Mouse (Mus musculus): ENCODE measurements around the gene Pth1r. TPM values are rescaled to one million over a fixed set of nuclear protein-coding genes. Genes with fewer than 3 reads are reported as not detected.
A peak's percentile ranks its signal among the peaks of the same experiment; 100 is the strongest.

Pth1r gene
- polyA plus RNA-seq, 1 experiment from 2014 or later = 40.9 TPM

DNA sequence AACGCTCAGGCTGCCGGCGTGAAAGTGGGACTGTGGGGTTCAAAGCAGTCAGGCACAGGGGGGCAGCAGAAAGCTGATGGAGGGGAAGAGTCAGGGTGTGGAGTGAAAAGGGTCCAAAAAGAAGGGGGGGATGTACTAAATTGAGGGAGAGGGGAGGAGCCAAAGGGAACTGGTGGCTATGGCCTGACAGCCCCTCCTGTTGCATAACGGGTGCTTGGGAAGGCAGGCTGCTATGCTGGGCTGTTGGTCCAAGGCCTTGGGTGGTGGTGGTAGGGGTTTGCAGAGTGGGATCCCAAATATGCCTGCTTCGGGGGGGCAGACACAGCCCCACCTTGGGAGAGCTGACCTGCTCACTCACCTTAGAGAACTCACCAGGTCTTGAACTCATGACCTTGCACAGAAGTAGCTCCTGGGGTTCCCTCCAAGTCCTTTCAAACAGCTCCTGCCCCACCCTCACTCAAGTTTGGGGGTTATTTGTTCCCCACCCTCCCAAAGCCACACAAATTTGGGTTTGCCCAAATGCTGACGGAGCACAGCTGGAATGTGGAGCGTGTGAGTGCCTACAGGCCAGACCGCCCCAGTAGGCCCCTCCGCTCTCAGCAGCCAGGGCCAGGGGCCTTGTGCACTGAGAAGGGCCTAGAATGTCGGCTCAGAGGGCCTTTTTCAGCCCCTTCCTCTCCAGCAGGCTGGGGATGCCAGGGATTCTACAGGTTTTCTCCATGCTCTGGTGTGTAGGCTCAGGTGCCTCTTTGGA is 28.5 kb upstream of the Pth1r start:
- H3K36me3 ChIP-seq (ENCODE audit: control insufficient read depth, insufficient read depth, low read length) = no peaks in the 10 kb centered on the region
- H3K9ac ChIP-seq (ENCODE audit: low read depth, low read length) = no peak overlapping the region
- H3K4me1 ChIP-seq (ENCODE audit: control insufficient read depth, insufficient read depth, low read length) = 0 out of 2 replicates have a peak, but pooled peaks cover under 1% of the 10 kb centered on the region
- H3K27me3 ChIP-seq (ENCODE audit: control insufficient read depth, insufficient read depth, low read length) = no peaks in the 10 kb centered on the region
- no peaks in the 10 kb centered on the region for H3K9me3 ChIP-seq (ENCODE audit: control insufficient read depth, low read length)
- WGBS = 79% methylated on average over 10 of the region's 10 CpGs
- no peak overlapping the region for H3K4me2 ChIP-seq (replicated peaks; ENCODE audit: low read depth, low read length)
- peak overlapping the region; percentile 62; the same call in 1 of the 2 replicates for H3K27ac ChIP-seq (ENCODE audit: low read depth, low read length)
- H3K4me3 ChIP-seq (ENCODE audit: low read length) = no peak overlapping the region
- ATAC-seq (ENCODE audit: low FRiP score, low TSS enrichment) = no peak

DNA sequence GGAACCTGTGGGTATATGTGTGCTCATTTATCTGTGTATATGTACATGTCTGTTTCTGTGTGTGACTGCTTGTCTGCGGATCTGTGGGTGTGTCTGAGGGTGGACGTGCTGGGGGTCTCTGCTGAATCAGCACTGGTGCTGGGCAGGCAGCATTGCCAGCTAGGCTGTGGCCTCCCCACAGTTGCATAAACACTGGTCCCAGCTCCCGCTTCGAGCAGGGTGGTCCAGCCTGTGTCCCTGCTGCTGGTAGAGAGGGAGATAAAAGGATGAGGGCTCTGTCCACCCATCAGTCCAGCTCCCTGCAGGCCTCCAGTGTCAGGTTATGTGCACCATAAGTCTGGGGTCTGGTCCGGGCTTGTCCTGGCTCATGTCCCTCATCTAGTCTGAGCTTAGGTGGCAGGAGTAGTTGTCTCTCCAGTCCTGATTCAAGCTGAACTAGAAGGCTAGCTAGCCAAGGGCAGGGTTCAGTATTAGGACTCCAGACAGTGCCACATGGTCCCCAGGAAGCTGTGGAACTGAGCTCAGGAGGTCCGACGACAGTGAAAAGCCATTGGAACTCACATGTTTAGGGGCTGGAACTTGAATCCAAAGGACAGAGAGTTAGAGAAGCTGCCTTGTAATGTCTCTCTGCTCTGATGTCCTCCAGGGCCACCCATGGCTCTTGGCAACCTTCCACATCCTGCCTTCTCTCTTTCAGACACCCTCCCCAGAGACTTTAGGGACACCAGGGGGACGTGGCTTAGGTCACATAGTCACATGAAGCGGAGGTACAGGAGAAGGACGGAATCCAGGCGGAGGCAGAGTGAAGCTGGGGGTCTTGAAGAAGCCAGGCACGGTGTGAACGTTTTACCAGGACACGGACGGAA is 27.7 kb upstream of the Pth1r start:
- Histone ChIP-seq H3K36me3 (ENCODE audit: control insufficient read depth, insufficient read depth, low read length) (no peaks in the 10 kb centered on the region), H3K9ac (ENCODE audit: low read depth, low read length) (no peak overlapping the region), H3K27ac (ENCODE audit: low read depth, low read length) (peak overlapping the region; percentile 62; the same call in 1 of the 2 replicates), H3K27me3 (ENCODE audit: control insufficient read depth, insufficient read depth, low read length) (no peaks in the 10 kb centered on the region), H3K4me3 (ENCODE audit: low read length) (no peak overlapping the region), H3K4me2 (replicated peaks; ENCODE audit: low read depth, low read length) (no peak overlapping the region), H3K4me1 (ENCODE audit: control insufficient read depth, insufficient read depth, low read length) (no peaks in the 10 kb centered on the region), H3K9me3 (ENCODE audit: control insufficient read depth, low read length) (no peaks in the 10 kb centered on the region)
- no peak for ATAC-seq (ENCODE audit: low FRiP score, low TSS enrichment)
- WGBS = 70% methylated on average over 15 of the region's 15 CpGs

DNA sequence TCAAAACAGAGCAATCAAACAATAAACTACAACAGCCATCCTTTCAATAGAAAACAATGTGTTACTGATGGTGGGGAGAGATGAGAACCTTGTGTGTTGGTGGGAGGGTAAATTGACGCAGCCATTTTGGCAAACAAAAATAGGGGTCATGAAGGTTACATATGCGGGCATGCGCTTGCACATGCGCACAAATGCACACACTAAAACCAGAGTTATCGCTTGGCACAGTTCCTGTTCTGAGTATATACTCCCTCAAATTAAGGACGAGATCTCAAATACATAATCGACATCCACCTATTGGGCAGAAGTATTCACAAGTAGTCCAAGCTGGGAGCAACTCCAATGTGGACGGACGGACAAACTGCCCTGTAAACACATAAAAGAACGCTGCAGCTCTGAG is 25.4 kb upstream of the Pth1r start:
- Histone ChIP-seq H3K27ac (ENCODE audit: low read depth, low read length) (no peak overlapping the region), H3K4me1 (ENCODE audit: control insufficient read depth, insufficient read depth, low read length) (no peaks in the 10 kb centered on the region), H3K27me3 (ENCODE audit: control insufficient read depth, insufficient read depth, low read length) (no peaks in the 10 kb centered on the region), H3K9me3 (ENCODE audit: control insufficient read depth, low read length) (no peaks in the 10 kb centered on the region), H3K9ac (ENCODE audit: low read depth, low read length) (no peak overlapping the region), H3K4me3 (ENCODE audit: low read length) (no peak overlapping the region), H3K4me2 (replicated peaks; ENCODE audit: low read depth, low read length) (no peak overlapping the region), H3K36me3 (ENCODE audit: control insufficient read depth, insufficient read depth, low read length) (no peaks in the 10 kb centered on the region)
- WGBS = 93% methylated on average over 10 of the region's 10 CpGs
- no peak for ATAC-seq (ENCODE audit: low FRiP score, low TSS enrichment)

DNA sequence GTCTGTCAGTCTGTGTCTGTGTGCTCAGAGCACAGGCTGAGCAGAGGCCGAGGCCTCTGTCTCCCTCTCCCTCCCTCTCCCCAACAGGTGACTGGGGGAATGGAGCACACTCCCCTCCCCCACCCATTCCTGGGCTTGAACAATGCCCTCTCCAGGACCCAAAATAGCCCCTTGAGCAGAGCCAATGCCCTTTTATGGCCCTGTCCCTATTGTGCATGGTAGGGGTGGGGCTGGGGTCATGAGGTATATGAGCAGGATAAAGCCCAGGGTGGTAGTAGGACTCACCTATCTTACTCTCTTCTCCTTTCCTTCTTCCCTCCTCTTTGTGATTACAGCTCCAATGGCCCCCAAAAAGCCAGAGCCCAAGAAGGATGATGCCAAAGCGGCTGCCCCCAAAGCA is 16.5 kb upstream of the Pth1r start:
- no peaks in the 10 kb centered on the region for H3K36me3 ChIP-seq (ENCODE audit: control insufficient read depth, insufficient read depth, low read length)
- no peak for ATAC-seq (ENCODE audit: low FRiP score, low TSS enrichment)
- H3K27ac ChIP-seq (ENCODE audit: low read depth, low read length) = no peak overlapping the region
- 63% methylated on average over 2 of the region's 2 CpGs for WGBS
- no peak overlapping the region for H3K9ac ChIP-seq (ENCODE audit: low read depth, low read length)
- H3K4me3 ChIP-seq (ENCODE audit: low read length) = no peak overlapping the region
- H3K27me3 ChIP-seq (ENCODE audit: control insufficient read depth, insufficient read depth, low read length) = no peaks in the 10 kb centered on the region; the same call in 1 of the 2 replicates
- no peaks in the 10 kb centered on the region for H3K4me1 ChIP-seq (ENCODE audit: control insufficient read depth, insufficient read depth, low read length)
- no peak overlapping the region for H3K4me2 ChIP-seq (replicated peaks; ENCODE audit: low read depth, low read length)
- no peaks in the 10 kb centered on the region for H3K9me3 ChIP-seq (ENCODE audit: control insufficient read depth, low read length)

DNA sequence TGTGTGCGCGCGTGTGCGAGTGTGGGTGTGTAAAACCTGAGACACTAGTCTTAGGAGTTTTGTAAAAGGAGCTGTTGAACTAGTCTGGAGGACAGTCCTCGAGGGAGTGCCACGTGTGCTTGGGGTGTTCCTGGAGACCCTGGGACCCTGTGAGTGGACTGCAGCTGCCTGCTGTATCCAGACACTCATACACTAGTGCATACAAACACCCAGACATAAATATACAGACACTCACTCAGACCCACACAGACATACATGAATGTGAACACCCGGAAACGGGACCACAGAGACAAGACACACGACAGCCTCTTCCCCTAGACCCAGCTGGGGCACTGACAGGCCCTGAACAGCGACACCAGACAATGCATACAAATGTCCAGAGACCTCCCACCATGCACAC is 15.8 kb upstream of the Pth1r start:
- Histone ChIP-seq H3K27ac (ENCODE audit: low read depth, low read length) (no peak overlapping the region), H3K4me3 (ENCODE audit: low read length) (no peak overlapping the region), H3K4me1 (ENCODE audit: control insufficient read depth, insufficient read depth, low read length) (no peaks in the 10 kb centered on the region), H3K27me3 (ENCODE audit: control insufficient read depth, insufficient read depth, low read length) (no peaks in the 10 kb centered on the region; the same call in 1 of the 2 replicates), H3K9me3 (ENCODE audit: control insufficient read depth, low read length) (no peaks in the 10 kb centered on the region), H3K36me3 (ENCODE audit: control insufficient read depth, insufficient read depth, low read length) (no peaks in the 10 kb centered on the region), H3K4me2 (replicated peaks; ENCODE audit: low read depth, low read length) (no peak overlapping the region), H3K9ac (ENCODE audit: low read depth, low read length) (no peak overlapping the region)
- no peak for ATAC-seq (ENCODE audit: low FRiP score, low TSS enrichment)
- WGBS = 77% methylated on average over 10 of the region's 10 CpGs

GRCm38 (mm10) chr9:110760886-110761285 is 13.9 kb upstream of the Pth1r start:
- 75% methylated on average over 8 of the region's 8 CpGs for WGBS
- Histone ChIP-seq H3K4me2 (replicated peaks; ENCODE audit: low read depth, low read length) (no peak overlapping the region), H3K27ac (ENCODE audit: low read depth, low read length) (no peak overlapping the region), H3K9me3 (ENCODE audit: control insufficient read depth, low read length) (no peaks in the 10 kb centered on the region), H3K9ac (ENCODE audit: low read depth, low read length) (no peak overlapping the region), H3K36me3 (ENCODE audit: control insufficient read depth, insufficient read depth, low read length) (no peaks in the 10 kb centered on the region), H3K27me3 (ENCODE audit: control insufficient read depth, insufficient read depth, low read length) (no peaks in the 10 kb centered on the region; the same call in 1 of the 2 replicates), H3K4me1 (ENCODE audit: control insufficient read depth, insufficient read depth, low read length) (no peaks in the 10 kb centered on the region), H3K4me3 (ENCODE audit: low read length) (no peak overlapping the region)
- ATAC-seq (ENCODE audit: low FRiP score, low TSS enrichment) = no peak

DNA sequence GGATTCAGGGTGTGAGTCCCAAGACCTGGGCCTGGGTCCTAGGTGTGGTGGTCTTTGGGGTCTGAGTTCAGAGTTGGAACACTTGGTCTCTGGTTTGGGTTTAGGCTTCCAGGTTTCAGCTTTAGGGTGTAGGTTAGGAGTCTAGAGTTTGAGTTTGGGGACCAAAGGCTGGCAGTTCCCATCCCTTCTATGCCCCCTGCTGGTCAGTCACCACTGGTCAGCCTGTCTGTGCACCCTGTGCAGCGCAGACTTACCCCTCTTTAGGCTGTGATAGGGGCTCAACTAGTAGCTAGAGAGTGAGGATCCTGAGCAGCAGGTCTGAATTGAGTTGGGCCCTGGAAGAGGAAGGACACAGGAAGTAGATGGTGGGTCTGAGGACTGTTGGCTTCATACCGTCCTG is 12.3 kb upstream of the Pth1r start:
- peak; percentile 66; the same call in 1 of the 2 replicates for ATAC-seq (ENCODE audit: low FRiP score, low TSS enrichment)
- Histone ChIP-seq H3K27ac (ENCODE audit: low read depth, low read length) (no peak overlapping the region), H3K4me2 (replicated peaks; ENCODE audit: low read depth, low read length) (no peak overlapping the region), H3K4me1 (ENCODE audit: control insufficient read depth, insufficient read depth, low read length) (no peaks in the 10 kb centered on the region), H3K36me3 (ENCODE audit: control insufficient read depth, insufficient read depth, low read length) (no peaks in the 10 kb centered on the region), H3K27me3 (ENCODE audit: control insufficient read depth, insufficient read depth, low read length) (no peaks in the 10 kb centered on the region; the same call in 1 of the 2 replicates), H3K9me3 (ENCODE audit: control insufficient read depth, low read length) (no peaks in the 10 kb centered on the region), H3K4me3 (ENCODE audit: low read length) (no peak overlapping the region), H3K9ac (ENCODE audit: low read depth, low read length) (no peak overlapping the region)
- 39% methylated on average over 2 of the region's 2 CpGs for WGBS

DNA sequence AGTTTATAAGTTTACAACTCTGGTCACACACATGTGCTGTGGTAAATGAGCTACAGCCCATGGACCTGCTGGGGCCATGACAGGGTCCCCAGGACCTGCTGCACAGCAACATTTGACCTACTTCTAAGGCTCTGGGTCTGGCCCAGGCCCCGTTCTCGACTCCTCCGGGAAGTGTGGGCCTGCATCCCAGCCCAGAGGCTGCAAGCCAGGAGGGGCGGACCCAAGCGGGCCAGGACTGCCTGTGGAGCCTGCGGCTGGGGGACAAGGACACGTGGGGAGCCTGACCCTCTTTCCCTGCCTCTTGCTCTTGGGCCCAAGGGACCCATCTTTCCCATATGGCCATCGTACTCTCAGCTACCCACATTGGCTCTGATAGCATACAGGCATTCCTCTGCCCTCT is 11.7 kb upstream of the Pth1r start:
- no peak for ATAC-seq (ENCODE audit: low FRiP score, low TSS enrichment)
- H3K4me2 ChIP-seq (replicated peaks; ENCODE audit: low read depth, low read length) = no peak overlapping the region
- H3K36me3 ChIP-seq (ENCODE audit: control insufficient read depth, insufficient read depth, low read length) = no peaks in the 10 kb centered on the region
- no peak overlapping the region for H3K27ac ChIP-seq (ENCODE audit: low read depth, low read length)
- no peak overlapping the region for H3K4me3 ChIP-seq (ENCODE audit: low read length)
- no peaks in the 10 kb centered on the region for H3K27me3 ChIP-seq (ENCODE audit: control insufficient read depth, insufficient read depth, low read length)
- H3K4me1 ChIP-seq (ENCODE audit: control insufficient read depth, insufficient read depth, low read length) = peaks cover under 1% of the 10 kb centered on the region; the same call in 1 of the 2 replicates
- 70% methylated on average over 8 of the region's 8 CpGs for WGBS
- no peak overlapping the region for H3K9ac ChIP-seq (ENCODE audit: low read depth, low read length)
- no peaks in the 10 kb centered on the region for H3K9me3 ChIP-seq (ENCODE audit: control insufficient read depth, low read length)

GRCm38 (mm10) chr9:110757816-110758215 is 10.9 kb upstream of the Pth1r start:
- 90% methylated on average over 5 of the region's 5 CpGs for WGBS
- Histone ChIP-seq H3K4me3 (ENCODE audit: low read length) (no peak overlapping the region), H3K27ac (ENCODE audit: low read depth, low read length) (no peak overlapping the region), H3K27me3 (ENCODE audit: control insufficient read depth, insufficient read depth, low read length) (no peaks in the 10 kb centered on the region), H3K9me3 (ENCODE audit: control insufficient read depth, low read length) (no peaks in the 10 kb centered on the region), H3K4me1 (ENCODE audit: control insufficient read depth, insufficient read depth, low read length) (peaks cover 4% of the 10 kb centered on the region; the same call in 1 of the 2 replicates), H3K4me2 (replicated peaks; ENCODE audit: low read depth, low read length) (no peak overlapping the region), H3K9ac (ENCODE audit: low read depth, low read length) (no peak overlapping the region), H3K36me3 (ENCODE audit: control insufficient read depth, insufficient read depth, low read length) (no peaks in the 10 kb centered on the region)
- no peak for ATAC-seq (ENCODE audit: low FRiP score, low TSS enrichment)
